ENCODE assay signal across 20 mouse cellular contexts in the genomic region with DNA sequence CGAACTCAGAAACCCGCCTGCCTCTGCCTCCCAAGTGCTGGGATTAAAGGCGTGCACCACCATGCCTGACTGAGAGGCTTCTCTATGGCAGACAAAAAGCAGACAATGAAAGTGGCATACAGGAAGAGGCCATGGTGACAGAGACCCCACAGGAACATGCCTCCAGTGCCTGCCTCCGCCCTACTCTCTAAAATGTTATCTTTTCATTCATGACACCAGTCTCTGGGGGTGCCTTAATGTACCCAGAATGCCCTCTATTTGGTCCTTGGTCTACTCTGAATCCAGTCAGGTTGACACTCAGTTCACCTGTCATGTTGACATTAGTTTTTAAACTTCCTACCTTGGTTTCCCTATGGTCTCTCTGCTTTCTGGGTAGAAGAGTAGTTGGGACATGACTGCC.
"Had no signal": no experiment of that assay in that cellular context is flagged by ENCODE, and none has a peak within 500 bp of the region (broad histone marks: within the 10 kb centered on the region; RNA-seq: fewer than 3 reads in every experiment).

No protein-coding gene starts in this region.

- H3K4me2 ChIP-seq: intestine, embryonic 15.5 days; kidney, embryonic 15.5 days; limb, embryonic 12.5 days; limb, embryonic 15.5 days; midbrain, embryonic 12.5 days; neural tube, embryonic 13.5 days had no signal

- H3K9ac ChIP-seq: intestine, embryonic 15.5 days; kidney, embryonic 15.5 days; limb, embryonic 12.5 days; limb, embryonic 15.5 days; midbrain, embryonic 12.5 days; neural tube, embryonic 13.5 days had no signal

- H3K27ac ChIP-seq: intestine, embryonic 15.5 days; kidney, embryonic 15.5 days; limb, embryonic 12.5 days; limb, embryonic 15.5 days; midbrain, embryonic 12.5 days; neural tube, embryonic 13.5 days had no signal

- H3K4me1 ChIP-seq: limb, embryonic 12.5 days had no signal

- H3K27me3 ChIP-seq: intestine, embryonic 15.5 days; kidney, embryonic 15.5 days; limb, embryonic 12.5 days; limb, embryonic 15.5 days; midbrain, embryonic 12.5 days; neural tube, embryonic 13.5 days had no signal

- H3K4me3 ChIP-seq: intestine, embryonic 15.5 days; kidney, embryonic 15.5 days; limb, embryonic 12.5 days; limb, embryonic 15.5 days; midbrain, embryonic 12.5 days; myocyte; neural tube, embryonic 13.5 days had no signal

- ATAC-seq: intestine, embryonic 15.5 days; midbrain, embryonic 16.5 days had no signal

- H3K9me3 ChIP-seq: intestine, embryonic 15.5 days; kidney, embryonic 15.5 days; limb, embryonic 12.5 days; limb, embryonic 15.5 days; midbrain, embryonic 12.5 days; neural tube, embryonic 13.5 days had no signal

- DNase-seq: kidney, adult 11 months; kidney, adult 8-10 months; kidney, postnatal 14 days; kidney, postnatal 4 days; left cerebral cortex, postnatal 4 days; lung, adult 2 months; lung, postnatal 14 days; lung, postnatal 4 days; retina, postnatal 1 day; right cerebral cortex, postnatal 25 days; thymus, adult 18-20 months; thymus, postnatal 36 days had no signal
